ENCODE assay signal across 12 mouse cellular contexts in genomic region chr2:76532490-76533126, GRCm38 (mm10).
DNase-seq lines count a peak whose midpoint lies in the region; ATAC-seq lines count a peak whose summit lies in the region.
"Had no signal": no experiment of that assay in that cellular context is flagged by ENCODE, and none has a peak within 500 bp of the region (broad histone marks: within the 10 kb centered on the region; RNA-seq: fewer than 3 reads in every experiment).

No protein-coding gene starts in this region.

- 0 out of 2 replicates have a peak overlapping the region, but pooled peaks have one; percentile 7 for H3K27ac ChIP-seq in hindbrain, embryonic 16.5 days (ENCODE audit: low read depth, low read length)

- WGBS in hindbrain, embryonic 16.5 days: 53% methylated on average over 14 of the region's 14 CpGs

- no peak overlapping the region for H3K9ac ChIP-seq in hindbrain, embryonic 16.5 days (ENCODE audit: low read depth, low read length)

- no peaks in the 10 kb centered on the region for H3K36me3 ChIP-seq in hindbrain, embryonic 16.5 days (ENCODE audit: control insufficient read depth, insufficient read depth, low read length)

- H3K4me2 ChIP-seq in hindbrain, embryonic 16.5 days (ENCODE audit: low read length): no peak overlapping the region
- H3K4me2 ChIP-seq: heart, embryonic 11.5 days had no signal

- H3K4me3 ChIP-seq in hindbrain, embryonic 16.5 days (ENCODE audit: low read length): no peak overlapping the region

- peak; percentile 62 for ATAC-seq in hindbrain, embryonic 16.5 days
- no peak for ATAC-seq in erythroblast, adult 5-6 weeks (replicated peaks; ENCODE audit: low FRiP score, poor library complexity, severe bottlenecking)
- ATAC-seq: lung, postnatal 0 days had no signal

- peaks cover 14% of the 10 kb centered on the region for H3K4me1 ChIP-seq in hindbrain, embryonic 16.5 days (ENCODE audit: control insufficient read depth, insufficient read depth, low read depth, low read length)

- no peaks in the 10 kb centered on the region for H3K27me3 ChIP-seq in hindbrain, embryonic 16.5 days (replicated peaks; ENCODE audit: control insufficient read depth, insufficient read depth, low read length)

- H3K9me3 ChIP-seq in hindbrain, embryonic 16.5 days (ENCODE audit: control insufficient read depth, low read length): no peaks in the 10 kb centered on the region

- DNase-seq in heart, adult 11 months: peak; percentile 45
- no peak for DNase-seq in heart, adult 18-20 months
- peak; percentile 51 for DNase-seq in NIH3T3 (ENCODE audit: low read depth)
- DNase-seq in cerebellum, postnatal 25 days: peak; percentile 29 to 57
- DNase-seq in thymus, postnatal 36 days: no peak
- no peak for DNase-seq in T-cell, adult 2 months (ENCODE audit: low spot score)
- DNase-seq: kidney, postnatal 36 days; right cerebral cortex, postnatal 4 days had no signal

Comparison
In these comparisons a context has a peak if more than half of its experiments do, and no peak if none do; other contexts are left out.
1. DNase-seq: peak in heart, adult 11 months (single experiment), NIH3T3 (single experiment) and cerebellum, postnatal 25 days (2 of 2); none in heart, adult 18-20 months (0 of 2), thymus, postnatal 36 days (0 of 2) and T-cell, adult 2 months (single experiment).